Comparison of ENCODE assay signal across 27 mouse cellular contexts in the genomic region with DNA sequence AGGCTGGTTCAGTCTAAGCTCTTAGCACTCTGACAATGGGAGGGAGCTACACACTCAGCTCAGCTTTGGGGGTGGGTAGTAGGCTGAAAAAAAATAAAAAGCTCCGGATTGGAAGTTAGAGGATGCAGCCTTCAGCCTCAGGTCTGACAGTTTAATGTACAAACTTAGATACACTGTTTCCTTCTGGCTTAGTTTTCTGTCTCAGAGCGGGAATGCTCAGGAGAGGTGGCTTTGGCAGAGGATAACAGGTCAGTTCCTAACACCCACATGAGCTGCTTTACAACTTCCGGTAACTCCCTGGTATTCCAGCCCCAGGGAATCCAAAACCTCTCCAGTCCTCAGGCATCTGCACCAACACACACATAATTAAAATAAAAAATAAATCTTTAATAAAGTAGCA. TPM values are rescaled to one million over a fixed set of nuclear protein-coding genes. Genes with fewer than 3 reads are reported as not detected.
DNase-seq lines count a peak whose midpoint lies in the region; ATAC-seq and TF ChIP-seq lines count a peak whose summit lies in the region.
"Had no signal": no experiment of that assay in that cellular context is flagged by ENCODE, and none has a peak within 500 bp of the region (broad histone marks: within the 10 kb centered on the region; RNA-seq: fewer than 3 reads in every experiment).

No protein-coding gene starts in this region.

- 72% methylated on average over 3 of the region's 3 CpGs for WGBS in heart, embryonic 13.5 days
- WGBS in kidney, postnatal 0 days = 35% methylated on average over 3 of the region's 3 CpGs

- H3K9me3 ChIP-seq in heart, embryonic 13.5 days = no peaks in the 10 kb centered on the region
- H3K9me3 ChIP-seq in kidney, postnatal 0 days (replicated peaks; ENCODE audit: low read length) = no peaks in the 10 kb centered on the region
- no peaks in the 10 kb centered on the region for H3K9me3 ChIP-seq in ES-Bruce4 (replicated peaks; ENCODE audit: control insufficient read depth, insufficient read depth, low read length, poor library complexity, severe bottlenecking)
- H3K9me3 ChIP-seq: embryonic facial prominence, embryonic 12.5 days; embryonic facial prominence, embryonic 15.5 days; heart, embryonic 12.5 days; hindbrain, embryonic 12.5 days; hindbrain, embryonic 15.5 days had no signal

- no peak for DNase-seq in heart, adult 9 months (ENCODE audit: low spot score in 2 of 2)
- peak; percentile 73 for DNase-seq in kidney, postnatal 0 days (ENCODE audit: low spot score)
- no peak for DNase-seq in kidney, adult 9 months
- peak; percentile 23 for DNase-seq in R1 (ENCODE audit: low read depth, low spot score)
- no peak for DNase-seq in adrenal gland, adult 2 months
- DNase-seq: adrenal gland, postnatal 10 days; adrenal gland, postnatal 36 days; cerebellum, adult 11 months; cerebellum, adult 2 months; cerebellum, adult 9-11 months; cerebellum, postnatal 25 days; forebrain, postnatal 0 days; gastrocnemius, adult 2 months; gastrocnemius, postnatal 14 days; heart, adult 18-20 months; heart, postnatal 14 days had no signal

- H3K36me3 ChIP-seq in heart, embryonic 13.5 days = no peaks in the 10 kb centered on the region
- H3K36me3 ChIP-seq in kidney, postnatal 0 days (ENCODE audit: insufficient read depth, low read length) = no peaks in the 10 kb centered on the region
- H3K36me3 ChIP-seq in ES-Bruce4 (ENCODE audit: control insufficient read depth, insufficient read depth, low read length, poor library complexity, severe bottlenecking) = no peaks in the 10 kb centered on the region
- H3K36me3 ChIP-seq: embryonic facial prominence, embryonic 12.5 days; embryonic facial prominence, embryonic 15.5 days; hindbrain, embryonic 12.5 days; hindbrain, embryonic 15.5 days had no signal

- no peaks in the 10 kb centered on the region for H3K27me3 ChIP-seq in heart, embryonic 13.5 days (replicated peaks)
- H3K27me3 ChIP-seq in kidney, postnatal 0 days (ENCODE audit: insufficient read depth, low read length) = no peaks in the 10 kb centered on the region
- H3K27me3 ChIP-seq in ES-Bruce4 (ENCODE audit: control insufficient read depth, insufficient read depth, low read length, poor library complexity, severe bottlenecking) = no peaks in the 10 kb centered on the region
- H3K27me3 ChIP-seq: embryonic facial prominence, embryonic 12.5 days; embryonic facial prominence, embryonic 15.5 days; heart, embryonic 12.5 days; hindbrain, embryonic 12.5 days; hindbrain, embryonic 15.5 days had no signal

- H3K9ac ChIP-seq in heart, embryonic 13.5 days = 0 out of 2 replicates have a peak overlapping the region, but pooled peaks have one; percentile 25
- no peak overlapping the region for H3K9ac ChIP-seq in kidney, postnatal 0 days (ENCODE audit: low read depth, low read length)
- H3K9ac ChIP-seq in ES-Bruce4 (ENCODE audit: low read depth, poor library complexity, severe bottlenecking) = peak overlapping the region; percentile 9; the same call in 1 of the 2 replicates
- H3K9ac ChIP-seq: embryonic facial prominence, embryonic 12.5 days; embryonic facial prominence, embryonic 15.5 days; forebrain, postnatal 0 days; heart, embryonic 12.5 days; hindbrain, embryonic 12.5 days; hindbrain, embryonic 15.5 days had no signal

- peaks cover 9% of the 10 kb centered on the region for H3K4me1 ChIP-seq in heart, embryonic 13.5 days
- H3K4me1 ChIP-seq in kidney, postnatal 0 days (replicated peaks; ENCODE audit: insufficient read depth, low read length) = no peaks in the 10 kb centered on the region
- H3K4me1 ChIP-seq in ES-Bruce4 (ENCODE audit: control insufficient read depth, insufficient read depth, low read length) = no peaks in the 10 kb centered on the region
- H3K4me1 ChIP-seq: embryonic facial prominence, embryonic 15.5 days; hindbrain, embryonic 15.5 days had no signal

- H3K4me2 ChIP-seq in heart, embryonic 13.5 days = no peak overlapping the region
- no peak overlapping the region for H3K4me2 ChIP-seq in kidney, postnatal 0 days (ENCODE audit: low read length)
- H3K4me2 ChIP-seq: embryonic facial prominence, embryonic 12.5 days; embryonic facial prominence, embryonic 15.5 days; heart, embryonic 12.5 days; hindbrain, embryonic 12.5 days; hindbrain, embryonic 15.5 days had no signal

- no peak for TF ChIP-seq POLR2A in ES-Bruce4 (IDR thresholded peaks at IDR 0.05; ENCODE audit: insufficient read depth, low read length)

- TF ChIP-seq EP300 in ES-Bruce4 (IDR thresholded peaks at IDR 0.05; ENCODE audit: insufficient read depth, low read depth, low read length) = no peak

- ATAC-seq in heart, embryonic 13.5 days (ENCODE audit: extremely low read depth, insufficient number of reproducible peaks, low FRiP score, low TSS enrichment) = no peak
- ATAC-seq in kidney, postnatal 0 days (replicated peaks; ENCODE audit: low FRiP score, low read depth) = no peak
- ATAC-seq: activated CD4-positive, CD25-positive, alpha-beta regulatory T cell, adult 4 months; CD4-positive, CD25-positive, alpha-beta regulatory T cell, adult 4 months; forebrain, embryonic 14.5 days; forebrain, postnatal 0 days; intestine, postnatal 0 days had no signal

- TF ChIP-seq CTCF in kidney, postnatal 0 days (IDR thresholded peaks at IDR 0.05; ENCODE audit: low read depth) = no peak
- TF ChIP-seq CTCF in ES-Bruce4 (IDR thresholded peaks at IDR 0.05; ENCODE audit: low read depth, low read length) = no peak

- H3K4me3 ChIP-seq in heart, embryonic 13.5 days = no peak overlapping the region
- H3K4me3 ChIP-seq in kidney, postnatal 0 days (replicated peaks; ENCODE audit: low read depth, low read length) = no peak overlapping the region
- H3K4me3 ChIP-seq in ES-Bruce4 (ENCODE audit: low read depth, low read length) = no peak overlapping the region
- H3K4me3 ChIP-seq: embryonic facial prominence, embryonic 12.5 days; embryonic facial prominence, embryonic 15.5 days; gastrocnemius, adult 2 months; heart, embryonic 12.5 days; hindbrain, embryonic 12.5 days; hindbrain, embryonic 15.5 days had no signal

- no peak overlapping the region for H3K27ac ChIP-seq in heart, embryonic 13.5 days (replicated peaks)
- H3K27ac ChIP-seq in kidney, postnatal 0 days = peak overlapping the region; percentile 6; the same call in 1 of the 2 replicates
- H3K27ac ChIP-seq in ES-Bruce4 (ENCODE audit: insufficient read depth, low read length) = 0 out of 2 replicates have a peak overlapping the region, but pooled peaks have one; percentile 23
- H3K27ac ChIP-seq: embryonic facial prominence, embryonic 12.5 days; embryonic facial prominence, embryonic 15.5 days; gastrocnemius, adult 2 months; hindbrain, embryonic 12.5 days; hindbrain, embryonic 15.5 days had no signal

RNA-seq across cellular contexts. Expression of gene Uspl1, which starts 4.3 kb away (rescaled TPM):
- 29.4 and 30.1 TPM in 2 replicates for polyA plus RNA-seq in heart, embryonic 13.5 days (2015; fragmentation: Nextera tagmentation; extraction: Ambion mirVana)
- polyA plus RNA-seq in kidney, postnatal 0 days (2015; fragmentation: Nextera tagmentation; extraction: Ambion mirVana) = 29.2 and 33.6 TPM in 2 replicates
- polyA plus RNA-seq in ES-Bruce4 (2011; ENCODE audit: insufficient read depth, insufficient read length, low read depth, missing spikeins) = 63.8 and 65.9 TPM in 2 replicates
- 10 to 100 TPM; 28.5 to 40.7 TPM for total RNA-seq in adrenal gland, adult 2 months (2021)
- polyA plus RNA-seq in adrenal gland, adult 2 months (2012; rRNA removed) = 3.2 and 4.2 TPM in 2 replicates

RNA-seq across cellular contexts. Expression of gene Hmgb1, which starts 4.5 kb away (rescaled TPM):
- polyA plus RNA-seq in heart, embryonic 13.5 days (2015; fragmentation: Nextera tagmentation; extraction: Ambion mirVana) = 675 and 751 TPM in 2 replicates
- polyA plus RNA-seq in kidney, postnatal 0 days (2015; fragmentation: Nextera tagmentation; extraction: Ambion mirVana) = 1,196 and 1,208 TPM in 2 replicates
- polyA plus RNA-seq in ES-Bruce4 (2011; ENCODE audit: insufficient read depth, insufficient read length, low read depth, missing spikeins) = 110 and 114 TPM in 2 replicates
- total RNA-seq in adrenal gland, adult 2 months (2021) = 100 to 1,000 TPM; 128 to 135 TPM
- 5.1 and 7.5 TPM in 2 replicates for polyA plus RNA-seq in adrenal gland, adult 2 months (2012; rRNA removed)

Comparison
In these comparisons a context has a peak if more than half of its experiments do, and no peak if none do; other contexts are left out.
1. DNase-seq: peak in kidney, postnatal 0 days (single experiment) and R1 (single experiment); none in heart, adult 9 months (0 of 2), kidney, adult 9 months (single experiment) and adrenal gland, adult 2 months (single experiment).
2. RNA of gene Hmgb1, which starts 4.5 kb away (polyA plus RNA-seq): 1,196 to 1,208 TPM in kidney, postnatal 0 days, 675 to 751 TPM in heart, embryonic 13.5 days and 110 to 114 TPM in ES-Bruce4; 5.1 to 7.5 TPM in adrenal gland, adult 2 months; every median in the first group is over 10 times any median in the second.